Mouse (Mus musculus) ES-CJ7 (cell line): ENCODE measurements at regions not wholly inside any gene's neighbourhood (a gene's known extent, or its start where the extent isn't known, plus 50 kb on each side); places are given as distances from the start of the nearest gene placed in this dataset.

Experiments used
- DNase-seq: peaks from one replicate; pipeline ENCODE4 v3.0.0; 2011; ENCODE audit warnings: low read depth, low spot score

DNA sequence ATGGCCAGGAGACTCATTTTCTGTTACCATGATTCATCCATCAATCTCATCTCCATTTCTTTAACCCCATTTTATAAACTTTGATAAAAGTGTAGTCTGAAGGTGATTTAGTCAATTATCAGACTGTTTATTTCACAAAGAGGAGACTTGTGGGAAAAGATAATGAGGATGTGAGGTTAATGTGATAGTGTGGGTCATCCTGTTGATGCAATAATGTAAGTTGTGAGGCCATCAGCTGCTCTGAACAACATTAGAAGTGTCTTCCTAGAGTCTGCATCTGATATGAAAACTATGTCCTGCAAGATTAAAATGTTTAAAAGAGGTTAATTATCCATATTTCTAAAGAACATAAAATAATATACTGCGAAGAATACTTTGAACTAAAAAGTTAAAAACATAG, 842.8 kb downstream of the Pcdh17 start:
- DNase-seq = no peak

DNA sequence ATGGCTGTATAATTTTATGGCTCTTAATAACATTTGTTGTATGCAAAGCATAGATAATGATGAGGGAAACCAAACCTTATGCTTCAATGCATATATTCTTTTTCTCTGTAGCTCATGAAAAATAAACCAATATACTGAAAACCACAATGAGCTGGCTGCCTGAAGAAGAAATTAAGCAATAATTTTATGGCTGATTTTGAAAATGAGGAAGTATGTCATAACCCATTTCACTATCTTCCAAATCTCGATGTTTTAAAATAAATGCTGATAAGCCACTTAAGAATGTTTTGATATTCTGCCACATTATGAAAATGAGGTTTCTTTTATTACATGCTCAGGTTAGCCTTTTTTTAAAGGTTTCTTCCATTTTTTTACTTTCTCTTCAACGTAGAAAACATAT, 844.1 kb downstream of the Pcdh17 start:
- no peak for DNase-seq

DNA sequence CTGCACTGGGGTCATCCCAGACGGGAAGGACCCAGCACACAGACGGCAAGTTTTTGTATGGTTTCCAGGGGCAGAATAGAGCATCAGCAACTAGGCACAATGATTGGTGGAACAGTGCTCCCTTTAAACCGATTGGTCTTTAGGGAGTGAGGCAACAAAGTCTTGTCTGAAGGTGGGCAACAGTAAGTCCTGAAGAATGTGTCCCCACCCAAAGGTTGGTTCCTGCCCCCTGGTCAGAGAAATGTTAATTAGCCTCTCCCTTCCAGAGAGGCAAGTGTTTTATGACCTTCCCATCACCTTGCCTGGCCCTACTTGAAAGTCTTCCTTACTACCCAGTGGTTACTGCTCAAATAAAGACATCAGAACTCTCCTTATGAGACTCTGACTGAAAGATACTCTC, 855.6 kb downstream of the Pcdh17 start:
- DNase-seq = peak; percentile 80

DNA sequence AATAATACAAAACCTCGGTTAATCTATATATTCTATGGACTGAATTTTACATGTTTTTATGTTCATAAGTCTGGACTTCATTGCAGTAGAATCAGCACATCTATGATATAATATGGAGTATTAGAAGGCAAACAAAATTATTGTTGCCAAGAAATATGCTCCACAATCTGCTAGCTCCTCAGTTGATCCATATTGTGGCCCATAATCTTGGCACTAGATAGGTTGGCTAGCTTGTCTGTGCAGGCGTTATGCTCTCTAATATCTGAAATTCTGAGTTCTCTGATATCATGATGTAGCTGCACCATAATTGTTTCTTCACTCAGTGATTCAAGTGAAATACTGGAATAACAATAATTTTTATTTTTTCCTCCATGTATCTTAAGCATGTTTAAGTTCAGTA, 877.3 kb downstream of the Pcdh17 start:
- DNase-seq = no peak

DNA sequence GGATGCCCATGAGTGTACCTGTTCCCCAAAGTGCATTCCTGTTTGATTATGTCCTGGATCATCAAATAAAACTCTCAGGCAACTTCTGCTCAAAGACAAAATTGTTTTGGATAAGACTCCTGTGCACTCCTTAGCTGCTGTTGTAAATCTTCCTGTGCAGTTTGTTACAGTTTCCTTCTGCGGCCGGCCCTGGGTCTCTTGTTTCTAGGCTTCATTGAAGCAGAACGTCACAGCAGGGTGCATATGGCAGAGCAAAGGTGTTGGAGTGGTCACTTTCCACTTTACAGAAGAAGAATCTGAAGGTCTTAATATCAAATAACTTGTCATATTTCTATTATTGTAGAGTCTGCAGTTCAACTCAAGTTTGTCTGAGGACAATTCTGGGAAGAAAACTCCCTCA, 889.9 kb downstream of the Pcdh17 start:
- no peak for DNase-seq

DNA sequence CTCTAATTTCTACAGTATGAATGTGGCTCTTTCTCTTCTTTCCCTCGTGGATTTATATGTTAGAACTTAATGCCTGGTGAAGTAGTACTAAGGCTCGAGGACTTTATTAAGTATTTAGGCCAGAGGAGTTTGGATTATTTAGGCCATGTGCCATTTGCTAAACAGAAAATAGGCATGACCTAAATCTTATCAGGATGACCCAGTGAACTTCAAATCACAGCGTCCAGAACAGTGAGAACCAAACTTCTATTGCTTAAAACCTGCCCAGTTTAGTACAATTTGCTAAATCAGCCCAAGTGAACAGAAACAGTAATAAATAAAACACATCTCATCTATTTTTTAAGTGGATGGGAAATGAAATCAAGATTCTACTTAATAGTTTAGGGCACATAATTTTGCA, 893.8 kb downstream of the Pcdh17 start:
- no peak for DNase-seq

DNA sequence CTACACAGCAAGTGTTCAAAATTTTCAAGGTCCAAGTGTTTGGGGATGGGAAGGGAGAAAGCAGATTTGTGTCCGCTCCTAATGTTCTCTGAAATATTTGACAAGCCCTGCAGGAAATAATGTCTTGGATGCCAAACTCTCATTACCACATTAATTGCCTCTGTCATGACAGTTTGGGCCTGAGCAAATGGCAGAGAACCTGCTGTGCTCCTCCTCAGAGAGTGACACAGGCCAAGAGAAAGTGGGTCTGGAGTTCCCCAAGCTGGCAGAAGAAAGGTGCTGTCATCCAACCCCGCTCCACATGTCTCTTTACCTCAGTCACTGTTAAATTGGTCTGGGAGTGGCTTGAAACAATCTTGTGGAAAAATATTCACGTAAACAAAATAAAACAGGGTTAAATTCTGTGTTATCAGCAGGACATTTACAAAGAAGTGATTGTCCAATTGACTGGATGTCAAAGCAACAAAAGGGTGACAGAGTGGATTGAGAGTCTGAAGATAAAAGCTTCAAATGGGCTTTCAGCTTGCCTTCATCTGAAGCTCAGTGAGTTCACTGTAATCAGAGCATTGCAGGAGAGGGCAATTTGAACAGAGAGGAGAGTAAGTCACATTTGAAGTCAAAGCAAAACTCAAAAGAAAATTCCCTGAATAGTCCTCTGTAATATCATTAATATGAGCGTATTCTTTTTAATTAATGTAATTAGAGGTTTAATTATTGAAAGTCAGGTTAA, 911.4 kb downstream of the Pcdh17 start:
- no peak for DNase-seq

DNA sequence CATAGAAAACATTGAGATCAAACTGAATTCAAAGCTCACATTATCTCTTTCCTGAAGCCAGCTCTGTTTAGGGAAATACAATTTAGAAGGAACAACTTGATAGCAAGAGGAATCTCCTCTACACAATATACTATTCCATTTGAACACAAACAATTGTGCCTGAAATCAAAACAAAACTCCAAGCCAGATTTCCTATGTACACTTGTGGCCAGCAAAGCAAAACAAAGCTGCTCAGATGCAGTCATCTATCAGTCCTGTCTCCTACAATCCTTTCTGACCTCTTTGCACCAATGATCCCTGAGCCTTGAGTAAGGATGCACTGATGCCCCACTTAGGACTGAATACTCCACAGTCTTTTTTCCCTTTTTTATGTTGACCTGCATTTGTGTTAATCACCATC, 920.2 kb downstream of the Pcdh17 start:
- DNase-seq = no peak

DNA sequence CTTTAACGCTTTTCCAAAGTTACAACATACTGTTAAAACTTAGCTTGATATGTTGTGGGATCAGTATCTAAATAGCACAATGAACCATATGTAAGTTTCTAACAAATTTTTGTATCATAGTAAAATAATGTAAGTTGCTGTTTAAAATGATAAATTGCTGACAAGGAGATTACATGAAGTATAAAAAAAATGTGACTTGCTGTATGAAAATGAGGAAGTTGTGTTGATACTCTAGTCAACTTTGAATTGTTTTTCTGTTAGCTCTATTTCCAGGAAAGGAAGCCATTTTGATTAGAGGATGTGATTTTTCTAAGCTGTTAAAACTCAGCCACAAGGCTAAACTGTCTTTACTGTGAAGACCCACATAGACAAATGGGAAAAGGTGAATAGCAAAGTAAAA, 929.9 kb downstream of the Pcdh17 start:
- no peak for DNase-seq

DNA sequence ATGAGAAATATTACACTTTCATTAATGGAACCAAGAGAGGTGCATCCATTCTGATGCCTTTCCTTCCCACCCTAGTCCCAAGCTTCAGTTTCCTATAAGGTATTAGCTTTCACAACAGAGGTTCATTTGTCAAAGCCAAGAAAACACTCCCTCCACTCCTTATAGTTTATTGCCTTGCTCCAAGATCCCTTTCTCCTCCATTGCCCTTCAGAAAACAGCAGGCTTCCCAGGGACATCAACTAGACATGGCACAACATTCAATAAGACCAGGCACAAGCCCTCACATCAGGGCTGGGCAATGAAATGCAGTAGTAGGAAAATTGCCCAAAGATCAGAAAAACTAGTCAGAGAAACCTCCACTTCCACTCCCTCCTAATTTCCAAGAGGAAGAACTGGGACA, 960.3 kb downstream of the Pcdh17 start:
- no peak for DNase-seq
